Mouse (Mus musculus): ENCODE data around the gene Tbc1d16. TPM values are rescaled to one million over a fixed set of nuclear protein-coding genes. Genes with fewer than 3 reads are reported as not detected.

Tbc1d16 gene
- polyA plus RNA-seq, 1 experiment from 2014 or later, result 13.9 TPM

DNA sequence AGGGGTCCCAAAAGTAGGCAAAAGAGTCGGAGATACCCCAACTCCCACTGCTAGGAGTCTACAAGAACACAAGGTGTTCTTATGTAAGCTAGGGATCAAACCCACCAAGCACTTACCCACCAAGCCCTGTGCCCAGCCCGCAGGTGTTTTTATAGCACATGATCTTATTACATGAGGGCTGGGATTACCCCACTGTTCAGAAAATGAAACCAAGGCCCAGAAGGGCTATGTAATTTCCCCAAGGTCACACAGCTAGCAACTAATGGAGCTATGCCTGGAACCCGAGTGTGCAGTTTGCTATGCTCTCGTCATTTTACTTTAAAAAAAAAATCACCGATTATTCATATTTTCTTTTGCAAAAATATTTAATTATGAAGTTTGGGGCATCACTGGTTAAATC is 68.2 kb downstream of the Tbc1d16 start:
- H3K4me1 ChIP-seq (replicated peaks), result peaks cover 12% of the 10 kb centered on the region
- no peaks in the 10 kb centered on the region for H3K27me3 ChIP-seq (replicated peaks)
- H3K4me3 ChIP-seq (replicated peaks), result no peak overlapping the region
- no peaks in the 10 kb centered on the region for H3K36me3 ChIP-seq
- H3K27ac ChIP-seq, result no peak overlapping the region
- ATAC-seq, result no peak
- no peak overlapping the region for H3K9ac ChIP-seq
- no peak overlapping the region for H3K4me2 ChIP-seq (replicated peaks)
- no peaks in the 10 kb centered on the region for H3K9me3 ChIP-seq
- WGBS, result 87% methylated on average over 5 of the region's 5 CpGs

DNA sequence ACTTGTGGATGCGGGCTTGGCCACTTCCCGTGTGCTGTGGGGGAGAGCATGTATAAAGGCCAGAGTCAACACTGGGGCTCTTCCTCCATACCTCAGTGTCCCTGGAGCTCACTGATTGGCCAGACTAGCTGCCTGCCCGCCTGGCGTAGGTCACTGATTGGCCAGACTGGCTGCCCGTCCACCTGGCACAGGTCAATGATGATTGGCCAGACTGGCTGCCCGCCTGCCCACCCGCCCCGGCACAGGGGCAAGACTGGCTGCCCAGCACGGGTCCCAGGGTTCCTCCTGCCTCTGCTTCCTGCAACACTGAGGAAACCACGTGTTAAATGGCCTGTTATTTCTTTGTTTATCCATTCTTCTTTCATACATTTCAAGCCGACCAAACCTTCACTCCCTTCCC is 68.8 kb downstream of the Tbc1d16 start:
- 38% methylated on average over 11 of the region's 11 CpGs for WGBS
- peaks cover 11% of the 10 kb centered on the region for H3K4me1 ChIP-seq (replicated peaks)

DNA sequence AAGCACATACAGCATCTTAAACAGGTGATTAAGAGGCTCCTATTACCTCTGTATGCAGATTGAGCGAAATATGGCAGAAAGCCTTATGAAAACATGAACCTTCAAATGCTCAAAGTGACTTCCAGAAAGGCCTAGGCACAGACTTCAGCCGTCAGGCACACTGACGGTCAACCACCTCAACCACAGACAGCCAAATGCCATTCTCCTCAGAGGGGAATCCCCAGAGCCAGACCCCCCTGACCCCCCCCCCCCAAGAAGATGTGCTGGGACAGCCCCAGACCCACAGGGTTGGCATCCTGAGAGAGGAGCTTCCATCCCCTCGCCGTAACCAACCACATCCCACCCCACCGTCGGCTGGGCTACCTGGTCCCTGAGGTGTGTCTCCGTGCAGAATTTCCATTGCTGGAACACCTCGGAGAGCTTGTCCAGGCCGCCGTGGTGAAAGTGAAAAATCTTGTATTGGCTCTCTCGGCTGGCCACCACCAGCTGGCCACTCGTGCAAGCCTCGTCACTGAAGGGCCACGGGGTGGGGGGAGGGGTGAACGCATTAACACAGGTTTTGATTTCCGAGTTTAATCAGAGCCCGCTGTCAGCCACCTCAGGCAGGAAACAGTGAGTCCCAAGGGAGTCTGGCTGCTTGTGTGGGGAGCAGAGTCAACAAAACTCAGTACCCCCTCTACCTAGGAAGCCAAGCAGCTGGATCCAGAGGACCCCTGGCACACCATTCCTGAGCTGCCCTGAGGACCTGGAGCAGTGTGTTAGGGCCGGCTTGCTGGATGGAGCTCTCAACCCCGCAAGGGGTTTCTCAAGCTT is 70.7 kb downstream of the Tbc1d16 start:
- H3K36me3 ChIP-seq, result peaks cover 6% of the 10 kb centered on the region; the same call in 1 of the 2 replicates

More for the DNA sequence above, 68.8 kb downstream of the Tbc1d16 start:
- Histone ChIP-seq H3K27me3 (replicated peaks) (no peaks in the 10 kb centered on the region), H3K4me2 (replicated peaks) (no peak overlapping the region; the same call in 1 of the 2 replicates), H3K36me3 (no peaks in the 10 kb centered on the region), H3K4me3 (replicated peaks) (no peak overlapping the region), H3K9me3 (no peaks in the 10 kb centered on the region), H3K27ac (no peak overlapping the region), H3K9ac (no peak overlapping the region)
- ATAC-seq, result peak; percentile 75

DNA sequence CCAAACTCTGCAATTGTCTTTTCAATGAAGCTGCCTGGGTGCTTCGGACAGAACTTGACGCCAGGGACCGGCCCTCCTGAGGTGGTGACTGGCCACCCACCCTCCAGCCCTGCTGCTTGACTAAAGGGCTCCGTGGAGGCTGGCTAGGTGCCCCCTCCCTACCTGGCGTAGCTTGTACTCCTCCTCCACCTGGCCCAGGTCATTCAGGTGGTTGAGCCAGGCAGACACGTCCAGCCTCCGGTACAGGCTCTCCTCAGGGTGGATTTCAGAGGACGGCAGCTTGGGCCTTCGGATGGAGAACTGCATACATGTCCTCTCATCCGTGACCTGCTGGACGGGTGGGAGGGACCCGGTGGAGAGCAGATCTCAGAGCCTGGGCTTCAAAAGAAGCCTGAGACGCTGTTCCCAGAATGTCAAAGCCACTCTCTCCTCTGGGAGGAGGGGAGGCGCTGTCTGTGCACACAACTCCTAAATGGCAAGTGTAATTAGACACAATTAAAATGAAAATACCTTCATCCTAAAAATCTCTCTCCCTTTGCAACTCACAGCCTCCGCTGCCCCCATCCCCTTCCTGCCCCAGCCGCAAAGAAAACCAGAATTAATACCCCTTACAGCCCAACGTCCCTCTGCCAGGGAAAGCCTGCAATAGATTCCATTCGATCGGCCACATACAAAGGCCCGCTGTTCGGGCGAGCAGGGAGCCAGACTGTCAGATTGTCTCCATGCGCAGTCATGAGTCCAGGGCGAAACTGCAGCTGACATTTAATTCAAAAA is 71.6 kb downstream of the Tbc1d16 start:
- H3K9me3 ChIP-seq, result no peaks in the 10 kb centered on the region
- peaks cover 6% of the 10 kb centered on the region; the same call in 1 of the 2 replicates for H3K36me3 ChIP-seq
- no peak overlapping the region for H3K27ac ChIP-seq
- ATAC-seq, result no peak
- WGBS, result 66% methylated on average over 24 of the region's 24 CpGs
- 0 out of 2 replicates have a peak, but pooled peaks cover 6% of the 10 kb centered on the region for H3K4me1 ChIP-seq (replicated peaks)
- no peak overlapping the region for H3K4me3 ChIP-seq (replicated peaks)
- no peak overlapping the region for H3K4me2 ChIP-seq (replicated peaks)
- no peaks in the 10 kb centered on the region for H3K27me3 ChIP-seq (replicated peaks)
- no peak overlapping the region for H3K9ac ChIP-seq

More for the DNA sequence above, 70.7 kb downstream of the Tbc1d16 start:
- ATAC-seq, result no peak
- H3K9ac ChIP-seq, result no peak overlapping the region
- H3K9me3 ChIP-seq, result no peaks in the 10 kb centered on the region
- 49% methylated on average over 20 of the region's 20 CpGs for WGBS
- no peak overlapping the region for H3K4me3 ChIP-seq (replicated peaks)
- 0 out of 2 replicates have a peak, but pooled peaks cover 6% of the 10 kb centered on the region for H3K4me1 ChIP-seq (replicated peaks)
- no peaks in the 10 kb centered on the region for H3K27me3 ChIP-seq (replicated peaks)
- H3K4me2 ChIP-seq (replicated peaks), result no peak overlapping the region
- H3K27ac ChIP-seq, result no peak overlapping the region

DNA sequence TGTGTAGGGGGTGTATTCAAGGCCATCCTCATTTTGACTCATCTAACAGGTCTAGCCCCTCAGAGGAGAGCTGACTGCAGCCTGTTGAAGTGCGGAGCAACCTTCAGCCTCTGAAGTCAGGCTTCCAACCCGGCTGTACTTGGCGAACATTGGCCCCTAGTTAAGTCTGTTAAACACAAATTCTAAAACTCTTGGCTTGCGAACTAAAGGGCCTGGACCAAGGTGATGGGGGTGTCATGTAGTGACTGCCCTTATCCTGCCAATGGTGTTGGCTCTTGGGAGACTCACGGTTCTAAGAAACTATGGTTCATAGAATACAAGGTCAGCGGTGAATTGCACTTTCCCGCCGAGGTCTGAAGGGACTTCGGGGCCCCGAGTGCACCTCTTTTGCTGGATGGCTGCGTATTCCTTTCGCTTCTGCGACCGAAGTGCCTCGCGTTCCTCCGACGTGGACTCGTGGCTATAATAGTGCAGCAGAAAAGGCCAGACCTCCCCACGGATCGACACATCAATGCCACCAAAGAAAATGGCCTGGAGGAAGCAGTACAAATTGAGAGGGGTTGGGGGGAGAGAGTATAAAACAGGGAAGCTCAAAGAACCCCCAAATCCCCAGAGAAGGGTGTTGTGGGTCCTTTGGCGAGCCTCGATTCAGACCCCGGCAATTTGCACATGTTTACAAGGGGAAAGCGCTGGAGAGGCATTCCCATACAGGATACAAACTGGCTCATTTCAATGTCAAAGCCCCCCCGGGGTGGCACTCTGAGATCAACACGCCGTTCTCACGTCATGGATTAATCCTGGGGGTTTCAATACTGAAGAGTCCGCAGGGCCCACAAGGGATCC is 72.4 kb downstream of the Tbc1d16 start:
- H3K9me3 ChIP-seq, result no peaks in the 10 kb centered on the region
- WGBS, result 70% methylated on average over 30 of the region's 30 CpGs
- H3K36me3 ChIP-seq, result peaks cover 7% of the 10 kb centered on the region
- H3K27ac ChIP-seq, result no peak overlapping the region
- no peak overlapping the region for H3K4me2 ChIP-seq (replicated peaks)
- no peak overlapping the region for H3K9ac ChIP-seq
- 0 out of 2 replicates have a peak, but pooled peaks cover 6% of the 10 kb centered on the region for H3K4me1 ChIP-seq (replicated peaks)
- no peak overlapping the region for H3K4me3 ChIP-seq (replicated peaks)
- ATAC-seq, result no peak
- no peaks in the 10 kb centered on the region for H3K27me3 ChIP-seq (replicated peaks)

DNA sequence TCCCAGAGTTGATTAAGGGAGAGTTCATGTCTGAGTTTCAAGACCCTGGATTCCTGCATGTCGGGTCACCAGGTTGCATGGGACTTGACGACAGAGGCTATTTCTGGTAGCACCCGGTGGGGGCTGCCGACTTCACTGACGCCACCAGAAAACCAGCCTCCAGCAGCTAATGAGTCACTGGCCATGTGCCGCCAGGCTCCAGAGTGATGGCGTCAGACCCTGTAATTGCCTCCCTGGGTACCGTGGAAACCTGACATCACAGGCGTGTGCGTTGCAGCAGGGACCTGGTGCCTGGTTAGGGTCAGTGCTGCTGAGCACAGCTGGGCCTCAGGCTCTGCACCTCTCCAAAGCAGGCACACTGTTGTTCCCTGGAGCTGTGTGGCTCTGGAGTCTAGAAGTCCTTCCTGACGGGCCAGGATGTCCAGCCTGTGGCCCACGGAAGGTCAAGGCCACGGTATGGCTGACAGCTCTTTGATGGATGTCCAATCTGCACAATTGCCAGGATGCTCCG is 75.9 kb downstream of the Tbc1d16 start:
- Histone ChIP-seq H3K9me3 (no peaks in the 10 kb centered on the region), H3K9ac (no peak overlapping the region), H3K4me2 (replicated peaks) (no peak overlapping the region), H3K27me3 (replicated peaks) (no peaks in the 10 kb centered on the region), H3K4me1 (replicated peaks) (no peaks in the 10 kb centered on the region), H3K36me3 (peaks cover 9% of the 10 kb centered on the region), H3K4me3 (replicated peaks) (no peak overlapping the region), H3K27ac (no peak overlapping the region)
- ATAC-seq, result no peak
- WGBS, result 56% methylated on average over 14 of the region's 14 CpGs

DNA sequence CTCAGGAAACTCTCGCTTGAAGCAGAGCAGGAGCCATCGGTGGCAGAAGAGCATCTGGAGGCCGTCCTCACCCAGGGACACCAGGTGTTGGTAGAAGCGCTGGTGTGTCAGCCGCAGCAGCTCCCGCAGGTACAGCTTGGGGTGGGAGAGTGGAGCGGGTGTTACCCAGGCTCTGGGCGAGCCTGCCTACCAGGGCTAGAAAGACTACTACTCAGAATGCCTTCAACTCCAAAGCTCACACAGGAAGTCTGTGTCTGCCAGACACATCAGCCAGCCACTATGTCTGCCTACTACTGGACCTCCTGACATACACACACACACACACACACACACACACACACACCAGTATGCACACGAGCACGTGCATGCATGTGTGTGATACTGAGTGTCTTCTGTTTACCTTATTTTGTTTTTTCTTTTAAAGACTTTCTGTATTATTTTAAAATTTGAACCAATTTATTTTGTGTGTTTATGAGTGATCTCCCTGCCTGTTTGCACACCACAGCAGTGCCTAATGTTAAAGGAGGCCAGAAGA is 77.2 kb downstream of the Tbc1d16 start:
- no peak overlapping the region for H3K9ac ChIP-seq
- H3K9me3 ChIP-seq, result no peaks in the 10 kb centered on the region
- no peaks in the 10 kb centered on the region for H3K4me1 ChIP-seq (replicated peaks)
- H3K4me2 ChIP-seq (replicated peaks), result no peak overlapping the region
- no peaks in the 10 kb centered on the region for H3K27me3 ChIP-seq (replicated peaks)
- ATAC-seq, result no peak
- H3K27ac ChIP-seq, result no peak overlapping the region
- WGBS, result 86% methylated on average over 10 of the region's 10 CpGs
- no peak overlapping the region for H3K4me3 ChIP-seq (replicated peaks)
- H3K36me3 ChIP-seq, result peaks cover 9% of the 10 kb centered on the region

DNA sequence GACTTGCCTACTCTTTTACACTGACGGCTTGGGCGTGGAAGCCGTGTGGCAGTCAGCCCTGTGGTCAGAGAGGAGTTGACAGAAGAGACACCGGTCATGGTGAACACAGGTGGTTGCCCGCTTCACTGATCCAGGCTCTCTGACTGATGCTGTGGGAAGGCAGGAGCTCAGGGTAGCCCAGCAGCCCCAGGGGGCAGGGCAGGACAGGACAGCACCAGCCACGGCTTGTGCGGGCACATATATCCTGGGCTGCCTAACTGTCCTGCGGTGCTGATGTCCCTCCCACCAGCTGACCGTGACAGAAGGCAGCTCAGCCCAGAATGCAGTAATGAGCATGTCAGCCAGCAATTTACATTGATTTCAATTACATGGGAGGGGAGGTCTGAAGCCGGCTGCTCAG is 77.9 kb downstream of the Tbc1d16 start:
- Histone ChIP-seq H3K9me3 (no peaks in the 10 kb centered on the region), H3K9ac (no peak overlapping the region), H3K4me1 (replicated peaks) (0 out of 2 replicates have a peak, but pooled peaks cover 1% of the 10 kb centered on the region), H3K27me3 (replicated peaks) (no peaks in the 10 kb centered on the region), H3K27ac (no peak overlapping the region), H3K4me2 (replicated peaks) (no peak overlapping the region), H3K36me3 (peaks cover 9% of the 10 kb centered on the region), H3K4me3 (replicated peaks) (no peak overlapping the region)
- 77% methylated on average over 10 of the region's 10 CpGs for WGBS
- no peak for ATAC-seq

DNA sequence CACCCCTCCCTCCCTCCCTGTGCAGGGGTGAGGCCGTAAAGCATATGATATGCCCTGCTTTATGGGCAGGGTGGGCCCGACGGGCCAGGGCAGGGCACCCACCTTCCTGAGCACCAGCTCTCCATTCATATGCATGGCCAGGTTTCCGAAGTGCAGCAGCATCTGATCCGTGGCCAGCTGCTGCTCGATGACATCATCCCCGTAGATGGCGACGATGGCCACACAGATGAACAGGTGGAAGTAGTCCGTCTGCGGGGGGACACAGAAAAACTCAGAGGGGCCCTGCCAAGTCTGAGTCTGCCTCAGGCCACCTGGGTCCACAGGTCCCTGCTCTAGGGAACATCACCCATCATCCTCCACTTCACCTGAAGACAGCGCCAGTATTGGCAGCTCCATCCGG is 79.5 kb downstream of the Tbc1d16 start:
- Histone ChIP-seq H3K9me3 (no peaks in the 10 kb centered on the region), H3K4me3 (replicated peaks) (no peak overlapping the region)
- ATAC-seq, result no peak

DNA sequence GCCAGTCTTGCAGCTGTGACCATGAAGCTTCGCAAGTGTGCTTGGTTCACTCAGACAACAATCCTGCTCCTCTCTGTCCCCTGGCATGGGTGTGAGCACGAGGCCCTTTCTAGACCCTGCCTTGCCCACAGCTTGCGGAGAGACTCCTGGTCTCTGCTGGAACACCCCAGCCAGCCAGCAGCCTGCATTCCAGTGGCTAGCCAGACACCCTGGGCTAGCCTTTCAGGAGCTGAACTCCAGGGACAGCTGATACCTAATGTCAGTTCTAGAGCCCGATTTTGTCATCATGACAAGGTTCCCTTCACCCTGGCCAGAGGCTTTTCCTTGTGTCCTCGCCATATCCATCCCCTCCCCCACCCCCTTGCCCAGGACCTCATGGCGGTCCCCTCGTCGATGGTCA is 81.1 kb downstream of the Tbc1d16 start:
- Histone ChIP-seq H3K4me2 (replicated peaks) (no peak overlapping the region), H3K4me3 (replicated peaks) (no peak overlapping the region), H3K36me3 (peaks cover 4% of the 10 kb centered on the region; the same call in 1 of the 2 replicates), H3K27ac (no peak overlapping the region), H3K4me1 (replicated peaks) (0 out of 2 replicates have a peak, but pooled peaks cover 5% of the 10 kb centered on the region), H3K27me3 (replicated peaks) (no peaks in the 10 kb centered on the region), H3K9ac (no peak overlapping the region), H3K9me3 (no peaks in the 10 kb centered on the region)
- ATAC-seq, result no peak
- WGBS, result 84% methylated on average over 8 of the region's 8 CpGs

More for the DNA sequence above, 79.5 kb downstream of the Tbc1d16 start:
- Histone ChIP-seq H3K4me2 (replicated peaks) (no peak overlapping the region), H3K4me1 (replicated peaks) (0 out of 2 replicates have a peak, but pooled peaks cover 5% of the 10 kb centered on the region), H3K27ac (no peak overlapping the region), H3K9ac (no peak overlapping the region), H3K27me3 (replicated peaks) (no peaks in the 10 kb centered on the region), H3K36me3 (peaks cover 7% of the 10 kb centered on the region; the same call in 1 of the 2 replicates)
- 87% methylated on average over 13 of the region's 13 CpGs for WGBS

DNA sequence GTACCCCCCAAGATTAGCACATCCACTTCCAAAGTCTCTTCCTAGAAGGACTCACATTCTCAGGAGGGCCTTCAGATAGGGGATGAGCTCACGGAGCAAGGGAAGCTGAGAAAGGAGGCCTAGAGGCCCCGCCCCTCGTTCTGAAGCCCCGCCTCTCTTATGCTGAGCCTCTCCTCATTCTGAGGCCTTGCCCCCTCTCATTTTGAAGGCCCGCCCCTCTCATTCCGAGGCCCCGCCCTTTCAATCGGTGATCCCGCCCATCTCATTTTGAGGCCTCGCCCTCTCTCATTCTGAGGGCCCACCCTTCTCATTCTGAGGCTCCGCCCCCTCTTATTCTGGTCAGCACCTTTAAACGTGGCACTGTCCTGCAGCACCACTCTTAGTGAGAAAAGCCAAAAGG is 82.2 kb downstream of the Tbc1d16 start:
- 37% methylated on average over 12 of the region's 12 CpGs for WGBS
- peak; percentile 41; the same call in 1 of the 2 replicates for ATAC-seq

More for the DNA sequence above, 82.2 kb downstream of the Tbc1d16 start:
- Histone ChIP-seq H3K4me2 (replicated peaks) (no peak overlapping the region), H3K9me3 (no peaks in the 10 kb centered on the region), H3K27me3 (replicated peaks) (no peaks in the 10 kb centered on the region), H3K27ac (no peak overlapping the region), H3K4me3 (replicated peaks) (no peak overlapping the region), H3K36me3 (peaks cover 4% of the 10 kb centered on the region; the same call in 1 of the 2 replicates), H3K9ac (no peak overlapping the region), H3K4me1 (replicated peaks) (0 out of 2 replicates have a peak, but pooled peaks cover 5% of the 10 kb centered on the region)
